Mouse (Mus musculus) embryonic fibroblast, embryonic 13.5 days (primary cell): ENCODE results near the gene Ntn4. TPM values are rescaled to one million over a fixed set of nuclear protein-coding genes. Genes with fewer than 3 reads are reported as not detected.

Source experiments
- H3K27ac ChIP-seq: 2 replicates; pipeline ENCODE4 v1.5.1; 2012; ENCODE audit warnings: low read length, control low read depth, inconsistent platforms; ENCODE audit not compliant: insufficient read depth
- H3K4me1 ChIP-seq: 2 replicates; pipeline ENCODE4 v1.6.1; 2011; ENCODE audit warnings: low read length; ENCODE audit not compliant: control insufficient read depth, insufficient read depth
- H3K4me3 ChIP-seq: 2 replicates; pipeline ENCODE4 v1.5.1; 2011; ENCODE audit warnings: mild to moderate bottlenecking, control low read depth, low read length; ENCODE audit not compliant: insufficient read depth
- CTCF ChIP-seq: IDR thresholded peaks from 2 replicates; pipeline ENCODE4 v1.5.1; 2011; ENCODE audit warnings: mild to moderate bottlenecking, control low read depth, low read length, moderate library complexity, borderline replicate concordance; ENCODE audit not compliant: insufficient read depth
- POLR2A ChIP-seq: IDR thresholded peaks from 2 replicates; pipeline ENCODE4 v1.6.1; 2011; ENCODE audit warnings: low read depth, mild to moderate bottlenecking, control low read depth, low read length, moderate library complexity
- polyA plus RNA-seq: library from polyadenylated mRNA; stranded (reverse); fragments of >200 nt; gene quantifications from 2 replicates; pipeline ENCODE4 v1.2.4, GENCODE M21; 2011; ENCODE audit warnings: low read depth; ENCODE audit not compliant: missing spikeins, insufficient read length

Gene Ntn4
- polyA plus RNA-seq, 1 experiment, result 18.6 TPM

DNA sequence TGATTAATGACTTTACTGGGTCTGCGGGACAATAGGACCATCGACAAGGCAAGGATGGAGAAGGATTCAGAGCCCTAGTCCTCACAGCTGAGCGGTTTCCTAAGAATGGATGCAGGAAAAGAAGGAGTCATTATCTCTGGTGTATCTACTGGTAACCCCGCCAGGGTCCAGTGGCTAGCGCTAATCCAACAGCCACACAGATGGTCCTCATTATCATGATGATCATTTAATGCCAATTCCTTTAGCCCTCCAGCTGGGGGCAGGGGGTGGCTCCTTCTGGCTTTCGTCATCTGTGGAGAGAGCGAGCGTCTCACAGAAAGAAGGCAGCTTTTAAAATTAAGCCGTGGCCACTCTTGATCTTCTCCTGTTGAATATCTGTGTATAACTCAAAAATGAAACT lies 4.5 kb upstream of the Ntn4 start:
- H3K4me3 ChIP-seq, result no peak overlapping the region
- TF ChIP-seq CTCF (no peak), POLR2A (no peak)

DNA sequence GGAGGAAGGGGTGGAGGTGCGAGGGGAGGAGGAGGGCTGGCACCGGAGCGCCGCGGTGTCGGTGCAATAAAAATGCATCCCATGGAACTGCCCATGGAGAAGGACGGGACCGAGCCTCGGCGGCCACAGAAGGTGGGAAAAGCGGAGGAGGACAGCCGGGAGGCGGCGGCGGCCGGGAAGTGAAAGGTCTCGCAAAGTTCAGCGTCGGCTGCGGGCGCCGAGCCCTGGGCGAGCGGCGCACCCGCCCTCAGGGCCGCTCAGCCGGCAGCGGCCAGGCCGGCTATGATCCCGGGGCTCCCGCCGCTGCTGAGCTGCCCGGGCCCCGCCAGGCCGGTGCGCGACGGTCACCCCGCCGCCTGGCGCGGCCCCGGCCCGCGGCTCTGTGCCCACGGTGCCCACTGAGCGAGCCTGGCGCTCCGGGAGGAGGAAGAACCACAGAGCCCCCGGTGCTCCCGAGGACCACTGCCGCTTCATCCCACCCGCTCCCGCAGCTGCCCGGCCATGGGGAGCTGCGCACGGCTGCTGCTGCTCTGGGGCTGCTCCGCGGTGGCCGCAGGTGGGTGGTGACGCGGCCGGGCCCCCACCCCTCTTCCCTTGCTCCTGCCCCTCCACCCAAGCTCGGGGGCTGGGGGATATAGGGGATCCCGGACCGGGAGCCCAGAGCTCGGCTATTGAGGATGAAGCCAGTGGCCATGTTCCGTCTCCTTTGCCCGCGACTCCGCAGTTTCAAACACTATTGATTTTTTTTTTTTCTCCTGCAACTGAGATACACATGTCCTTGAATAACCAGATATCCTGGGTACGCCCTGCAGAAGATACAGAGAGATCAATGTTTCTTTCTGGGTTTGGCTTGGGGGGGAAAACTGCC lies 706 bp downstream of the Ntn4 start:
- Histone ChIP-seq H3K4me3 (peak overlapping the region; percentile 70), H3K27ac (peak overlapping the region; percentile 20)

More for the DNA sequence above, 4.5 kb upstream of the Ntn4 start:
- H3K4me1 ChIP-seq, result no peaks in the 10 kb centered on the region
- H3K27ac ChIP-seq, result no peak overlapping the region

DNA sequence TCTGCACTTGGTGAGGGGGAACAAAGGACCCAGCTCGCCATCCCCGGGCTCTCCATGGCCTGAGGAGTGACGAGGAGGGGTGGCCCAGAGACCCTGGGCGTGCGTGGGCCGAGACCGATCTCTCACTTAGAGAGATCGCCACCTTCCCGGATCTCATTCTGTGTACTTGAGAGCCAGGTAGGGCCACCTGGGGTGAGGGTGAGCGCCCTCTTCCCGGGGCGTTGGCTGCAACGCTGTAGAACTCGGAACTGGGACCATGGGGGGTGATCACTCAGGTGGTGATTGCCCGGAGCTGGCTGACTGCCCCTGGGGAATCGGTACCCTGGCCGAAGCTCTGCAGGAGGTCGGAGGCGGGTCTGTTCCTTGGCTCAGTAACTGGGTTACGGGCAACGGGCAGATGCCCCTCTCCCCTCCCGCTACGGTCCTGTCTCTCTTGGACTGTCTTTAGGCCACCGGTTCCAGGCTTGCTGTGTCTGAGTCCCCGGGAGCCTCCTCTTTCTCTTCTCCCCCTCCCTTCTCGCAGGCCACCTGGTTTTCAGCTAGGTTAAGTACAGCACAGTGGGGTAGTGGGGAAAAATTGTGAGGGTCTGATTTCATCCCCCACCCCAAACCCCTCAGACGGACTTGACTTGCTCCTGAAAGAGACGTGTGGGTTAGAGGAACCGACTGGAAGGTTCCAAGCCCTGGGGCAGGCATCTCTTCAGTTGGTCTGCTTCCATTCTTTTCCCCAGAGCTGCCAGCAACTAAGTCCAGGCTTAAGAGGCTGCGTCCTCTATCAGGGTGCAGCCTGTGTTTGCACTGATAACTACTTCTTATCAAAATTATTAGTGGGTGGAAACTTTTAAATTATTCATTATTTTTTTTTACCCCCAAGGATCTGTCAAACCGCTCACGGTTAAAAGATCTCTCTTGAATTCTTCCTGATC lies 1.6 kb downstream of the Ntn4 start:
- H3K27ac ChIP-seq, result peak overlapping the region; percentile 32
- TF ChIP-seq CTCF (no peak), POLR2A (no peak)

More for the DNA sequence above, 706 bp downstream of the Ntn4 start:
- 0 out of 2 replicates have a peak, but pooled peaks cover 2% of the 10 kb centered on the region for H3K4me1 ChIP-seq
- no peak for TF ChIP-seq CTCF
- TF ChIP-seq POLR2A, result peak; percentile 61

DNA sequence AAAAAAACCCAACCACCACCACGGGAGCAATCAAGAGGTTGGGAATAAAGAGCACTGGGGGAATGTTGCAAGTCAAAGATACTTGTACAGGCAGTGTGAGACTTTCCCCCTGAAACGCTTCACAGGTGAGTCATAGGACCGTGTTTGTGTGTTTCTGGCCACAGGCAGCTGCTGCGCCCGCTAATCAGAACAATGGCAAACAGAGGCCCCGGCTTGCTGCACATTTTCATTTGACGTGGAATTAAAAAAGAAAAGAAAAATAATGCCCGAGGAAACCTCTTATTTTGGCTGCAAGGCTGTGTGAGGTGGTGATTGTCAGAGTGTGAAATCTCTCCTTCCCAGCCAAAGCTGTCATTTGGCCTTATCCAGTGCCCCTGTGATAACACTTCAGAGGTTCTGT lies 2.4 kb downstream of the Ntn4 start:
- TF ChIP-seq CTCF (no peak), POLR2A (no peak; the same call in 1 of the 2 replicates)
- Histone ChIP-seq H3K4me1 (0 out of 2 replicates have a peak, but pooled peaks cover 2% of the 10 kb centered on the region), H3K4me3 (peak overlapping the region; percentile 70; the same call in 1 of the 2 replicates), H3K27ac (0 out of 2 replicates have a peak overlapping the region, but pooled peaks have one; percentile 32)

More for the DNA sequence above, 1.6 kb downstream of the Ntn4 start:
- Histone ChIP-seq H3K4me1 (0 out of 2 replicates have a peak, but pooled peaks cover 2% of the 10 kb centered on the region), H3K4me3 (peak overlapping the region; percentile 70)

DNA sequence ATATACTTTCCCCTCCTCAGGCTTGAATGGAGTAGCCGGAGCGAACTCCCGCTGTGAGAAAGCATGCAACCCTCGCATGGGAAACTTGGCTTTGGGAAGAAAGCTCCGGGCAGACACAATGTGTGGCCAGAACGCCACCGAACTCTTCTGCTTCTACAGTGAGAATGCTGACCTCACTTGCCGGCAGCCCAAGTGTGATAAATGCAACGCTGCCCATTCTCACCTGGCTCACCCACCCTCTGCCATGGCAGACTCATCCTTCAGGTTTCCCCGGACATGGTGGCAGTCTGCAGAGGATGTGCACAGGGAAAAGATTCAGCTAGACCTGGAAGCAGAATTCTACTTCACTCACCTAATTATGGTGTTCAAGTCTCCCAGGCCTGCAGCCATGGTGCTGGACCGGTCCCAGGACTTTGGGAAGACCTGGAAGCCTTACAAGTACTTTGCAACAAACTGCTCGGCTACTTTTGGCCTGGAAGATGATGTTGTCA lies 4.0 kb downstream of the Ntn4 start:
- Histone ChIP-seq H3K27ac (no peak overlapping the region), H3K4me1 (0 out of 2 replicates have a peak, but pooled peaks cover 2% of the 10 kb centered on the region), H3K4me3 (no peak overlapping the region)
- no peak for TF ChIP-seq POLR2A
- no peak for TF ChIP-seq CTCF

DNA sequence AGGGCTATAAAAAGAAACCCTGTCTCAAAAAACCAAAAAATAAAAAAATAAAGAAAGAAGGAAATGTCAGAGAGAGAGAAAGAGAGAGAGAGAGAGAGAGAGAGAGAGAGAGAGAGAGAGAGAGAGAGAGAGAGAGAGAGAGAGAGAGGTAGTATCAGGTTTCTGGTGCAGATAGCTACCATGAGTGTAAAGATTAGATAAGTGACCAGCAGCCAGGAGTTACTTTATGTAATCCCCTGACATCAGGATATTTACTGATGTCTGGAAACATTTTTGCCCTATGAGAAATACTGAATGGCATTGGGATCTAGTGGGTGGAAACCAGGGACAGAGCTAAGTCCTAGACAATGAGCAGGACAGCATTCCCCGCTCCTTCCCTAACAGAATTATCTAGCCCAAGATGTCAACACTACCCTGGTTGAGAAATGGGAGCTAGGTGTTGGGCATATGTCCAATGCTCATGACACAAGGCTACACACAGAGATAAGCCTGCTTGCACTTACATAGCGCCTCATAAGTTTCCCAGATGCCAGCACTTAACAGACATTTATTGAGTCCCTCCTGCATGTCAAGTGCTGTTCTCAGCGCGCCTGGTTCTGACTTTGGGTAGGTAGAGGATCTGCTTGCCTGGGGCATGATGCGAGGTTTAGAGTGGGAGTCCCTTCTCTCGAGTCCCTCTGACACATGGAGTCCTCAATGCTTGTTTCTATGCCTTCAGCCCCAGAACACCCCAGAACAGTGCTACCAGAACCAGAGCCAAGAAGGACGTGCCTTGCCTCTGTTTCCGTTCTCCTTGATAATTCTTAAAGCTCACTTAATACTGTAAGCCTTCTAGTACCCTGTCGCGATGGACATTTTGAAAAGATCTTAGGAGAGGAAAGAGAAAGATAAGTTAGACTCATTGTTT lies 7.4 kb downstream of the Ntn4 start:
- no peak overlapping the region for H3K27ac ChIP-seq
- TF ChIP-seq POLR2A (no peak), CTCF (no peak)
- H3K4me3 ChIP-seq, result no peak overlapping the region
- 0 out of 2 replicates have a peak, but pooled peaks cover 2% of the 10 kb centered on the region for H3K4me1 ChIP-seq

DNA sequence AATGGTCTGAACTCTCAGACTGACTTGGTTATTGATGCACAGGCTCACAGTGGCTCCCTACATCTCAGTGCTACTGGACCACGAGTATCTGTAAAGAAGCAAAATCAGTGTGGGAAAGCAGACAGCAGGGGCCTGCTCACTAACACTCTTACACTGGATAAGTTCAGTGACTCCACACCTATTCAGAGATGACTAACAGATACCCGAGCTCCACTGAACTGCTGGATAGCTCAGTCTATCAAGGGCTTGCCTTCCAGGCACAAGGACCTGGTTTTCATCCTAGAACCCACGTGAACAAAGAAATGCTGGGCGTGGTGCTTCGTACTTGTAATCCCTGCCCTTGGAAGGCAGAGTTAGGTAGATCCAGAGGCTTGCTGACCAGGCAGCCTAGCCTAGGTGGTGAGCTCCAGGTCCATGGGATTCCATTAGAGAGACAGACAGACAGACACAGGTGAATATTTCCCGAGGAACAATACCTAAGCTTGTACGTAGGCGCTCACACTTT lies 8.2 kb downstream of the Ntn4 start:
- H3K4me3 ChIP-seq, result no peak overlapping the region
- no peak overlapping the region for H3K27ac ChIP-seq
- H3K4me1 ChIP-seq, result no peaks in the 10 kb centered on the region; the same call in 1 of the 2 replicates
- TF ChIP-seq POLR2A (no peak), CTCF (no peak)

DNA sequence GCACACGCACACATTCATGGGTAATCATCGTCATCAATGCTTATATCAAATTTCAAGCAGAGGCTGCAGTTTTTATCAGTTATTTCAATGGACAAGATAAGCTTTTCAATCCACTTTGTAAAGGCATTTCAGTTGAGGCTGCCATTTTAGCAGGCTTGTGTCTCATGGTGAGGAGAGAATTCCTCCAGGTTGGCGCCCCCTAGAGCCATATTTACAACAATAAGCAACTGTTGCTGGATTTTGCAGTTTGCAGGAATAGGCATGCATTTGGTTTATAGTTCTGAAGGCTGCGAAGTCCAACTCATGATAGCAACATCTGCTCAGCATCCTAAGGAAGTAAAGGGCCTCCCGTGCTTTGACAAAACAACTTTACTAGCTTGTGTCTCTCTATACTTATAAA lies 8.6 kb downstream of the Ntn4 start:
- Histone ChIP-seq H3K4me1 (no peaks in the 10 kb centered on the region; the same call in 1 of the 2 replicates), H3K27ac (no peak overlapping the region), H3K4me3 (no peak overlapping the region)
- TF ChIP-seq CTCF (no peak), POLR2A (no peak)

DNA sequence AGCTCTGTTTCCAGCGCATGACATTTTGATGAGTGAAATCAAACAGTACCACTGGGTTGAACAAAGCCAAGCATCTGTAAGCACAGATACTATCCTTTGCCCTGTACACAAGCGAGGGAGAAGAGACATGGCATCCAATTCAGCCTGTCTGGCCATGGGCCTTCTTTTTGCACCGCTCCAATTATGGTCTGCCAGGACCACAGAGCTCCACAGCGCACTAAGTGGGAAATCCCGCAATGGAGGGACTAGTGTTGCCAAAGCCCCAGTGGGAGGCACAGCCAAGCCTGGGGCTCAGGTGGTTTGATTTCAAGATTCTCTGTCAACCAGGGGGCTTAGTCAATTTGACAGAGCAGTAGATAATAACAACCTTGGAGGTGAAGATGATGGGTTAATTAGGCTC lies 9.1 kb downstream of the Ntn4 start:
- no peak overlapping the region for H3K4me3 ChIP-seq
- TF ChIP-seq CTCF (no peak), POLR2A (no peak)
- H3K27ac ChIP-seq, result no peak overlapping the region
- no peaks in the 10 kb centered on the region; the same call in 1 of the 2 replicates for H3K4me1 ChIP-seq
